Mouse (Mus musculus): ENCODE results near the gene Cadm1.

Gene Cadm1

DNA sequence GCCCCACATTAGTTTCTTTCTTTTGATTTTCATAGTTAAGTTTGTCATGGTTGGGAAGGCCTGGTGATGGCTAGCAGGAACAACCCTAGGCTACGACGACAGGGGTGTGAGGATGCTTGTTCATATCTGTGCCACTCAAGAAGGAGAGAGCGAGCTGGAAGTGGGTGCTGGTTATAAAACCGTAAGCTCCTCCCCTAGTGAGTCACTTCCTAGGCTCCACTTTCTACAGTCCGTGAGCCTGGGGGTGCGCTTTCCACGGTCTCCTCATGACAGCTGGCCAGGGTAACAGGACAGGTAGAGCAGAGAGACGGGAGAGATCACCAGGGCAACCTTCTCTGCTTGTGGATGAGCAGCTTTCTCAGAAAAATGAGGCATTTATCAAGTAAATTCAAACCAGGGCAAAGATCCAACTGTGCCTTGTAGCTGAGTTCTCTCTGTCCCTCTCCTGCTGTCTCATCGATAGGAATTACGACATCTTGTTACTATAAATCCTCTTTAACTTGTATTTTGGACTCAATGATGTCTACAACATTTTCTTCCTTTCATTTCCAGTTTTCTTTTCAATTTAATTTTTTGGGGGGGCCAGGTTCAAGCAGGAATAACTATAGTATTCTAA is 23.1 kb downstream of the Cadm1 start:
- DNase-seq (ENCODE audit: low read depth) = no peak

DNA sequence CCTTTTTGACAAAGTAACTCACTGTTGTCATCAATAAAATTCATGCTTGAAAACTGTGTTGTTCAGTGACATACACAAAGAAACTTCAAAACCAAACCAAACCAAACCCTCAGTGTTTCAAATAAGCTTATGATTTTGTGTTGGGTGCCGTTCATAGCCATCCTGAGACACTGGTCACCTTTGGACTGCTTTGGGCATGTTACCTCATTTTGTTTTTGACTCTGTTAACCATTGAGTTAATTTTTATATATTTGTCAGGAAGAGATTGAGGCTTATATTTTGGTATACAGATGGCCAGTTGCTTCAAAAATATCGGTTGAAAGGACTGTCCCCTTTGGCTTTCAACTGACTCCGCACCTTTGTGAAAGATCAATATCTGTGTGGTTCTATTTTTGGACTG is 30.8 kb downstream of the Cadm1 start:
- DNase-seq (ENCODE audit: low read depth) = no peak

DNA sequence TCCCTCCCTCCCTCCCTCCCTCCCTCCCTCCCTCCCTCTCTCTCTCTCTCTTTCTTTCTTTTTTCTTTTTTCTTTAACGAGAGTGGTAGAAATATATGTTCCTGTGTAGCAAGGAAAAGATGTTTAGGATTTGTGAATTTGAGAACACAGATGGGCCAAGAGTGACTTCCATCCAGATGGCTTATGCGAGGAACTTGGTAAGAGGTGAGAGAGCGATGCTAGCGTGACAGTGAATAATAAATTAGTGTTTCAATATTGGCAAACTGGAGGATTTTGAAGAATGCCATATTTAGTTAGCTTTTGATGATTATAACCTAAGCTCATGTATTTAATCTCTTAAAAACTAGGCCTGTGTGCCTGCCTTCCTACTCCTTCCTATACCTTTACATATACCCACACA is 31.6 kb downstream of the Cadm1 start:
- no peak for DNase-seq (ENCODE audit: low read depth)

DNA sequence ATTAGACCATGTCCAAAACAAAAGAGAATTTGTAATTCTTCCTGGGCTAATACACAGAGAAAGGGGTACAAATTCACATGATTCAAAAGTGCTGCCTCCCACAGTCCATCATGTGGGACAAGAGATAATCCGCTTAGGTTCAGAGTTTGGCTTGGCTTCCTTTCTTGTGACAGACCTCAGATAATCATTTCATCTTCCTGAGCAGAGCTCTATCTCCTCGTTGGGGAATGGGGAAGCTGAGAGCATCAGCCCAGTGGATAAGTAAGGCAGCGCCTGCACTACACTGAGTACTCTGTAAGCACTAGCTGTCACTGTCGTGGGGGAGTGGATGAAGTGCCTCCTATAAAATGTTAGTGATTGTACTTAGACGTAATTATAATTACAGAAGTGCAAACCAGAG is 35.1 kb downstream of the Cadm1 start:
- DNase-seq (ENCODE audit: low read depth) = no peak

DNA sequence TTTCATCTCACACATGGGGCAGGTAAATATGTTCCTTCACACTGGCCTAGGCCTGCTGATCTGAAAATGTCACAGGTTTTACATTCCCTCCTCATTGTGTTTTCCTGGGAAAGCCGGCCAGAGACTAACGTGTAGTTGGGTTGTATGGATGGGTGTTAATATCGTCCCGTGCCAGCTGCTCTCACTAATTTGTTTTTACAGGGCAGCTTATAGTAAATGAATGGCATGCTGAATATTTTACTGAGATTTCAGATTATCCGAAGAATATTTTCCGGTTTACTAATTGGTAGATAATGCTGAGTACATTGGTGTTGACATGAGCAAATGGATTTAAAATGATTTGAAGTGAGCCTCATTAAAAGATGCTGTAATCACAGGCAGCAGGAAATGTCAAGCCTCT is 37.9 kb downstream of the Cadm1 start:
- DNase-seq (ENCODE audit: low read depth) = no peak

DNA sequence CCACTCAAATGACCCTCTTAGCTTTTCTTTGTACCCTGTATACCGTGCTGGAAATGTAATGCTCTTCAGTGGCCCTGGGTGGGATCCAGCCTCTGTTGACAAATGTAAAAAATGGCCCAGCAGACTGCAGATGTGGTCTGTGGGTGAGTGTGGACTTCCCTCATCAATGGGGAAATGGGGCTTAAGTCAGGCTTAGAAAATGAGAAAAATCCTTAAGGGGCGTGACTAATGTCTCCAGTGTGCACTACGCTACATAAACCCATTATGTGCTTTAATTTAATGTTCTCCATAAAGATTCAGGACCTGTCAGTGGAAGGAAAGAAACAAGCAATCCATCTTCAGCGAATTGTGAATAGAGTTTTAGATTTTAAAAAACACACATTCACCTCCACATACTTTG is 40.2 kb downstream of the Cadm1 start:
- no peak for DNase-seq (ENCODE audit: low read depth)

DNA sequence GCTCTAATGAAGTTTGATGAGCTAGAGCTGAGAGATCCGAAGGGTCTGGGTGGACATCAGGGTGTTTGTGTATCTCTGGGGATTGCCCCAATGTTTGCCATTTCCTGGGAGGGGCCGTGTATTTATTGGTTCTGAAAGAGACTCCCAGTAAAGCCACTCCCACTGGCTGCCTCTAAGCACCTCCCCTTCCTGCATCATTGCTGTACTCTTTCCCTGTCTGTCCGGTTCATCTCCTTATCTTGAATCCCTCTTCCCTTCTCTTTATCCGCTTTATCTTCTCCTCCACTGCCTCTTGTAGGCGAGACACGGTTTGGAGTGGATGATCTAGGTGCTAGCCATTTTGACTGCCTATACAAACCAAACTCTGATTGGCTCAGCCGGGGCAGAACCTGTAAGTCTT is 41.5 kb downstream of the Cadm1 start:
- no peak for DNase-seq (ENCODE audit: low read depth)

DNA sequence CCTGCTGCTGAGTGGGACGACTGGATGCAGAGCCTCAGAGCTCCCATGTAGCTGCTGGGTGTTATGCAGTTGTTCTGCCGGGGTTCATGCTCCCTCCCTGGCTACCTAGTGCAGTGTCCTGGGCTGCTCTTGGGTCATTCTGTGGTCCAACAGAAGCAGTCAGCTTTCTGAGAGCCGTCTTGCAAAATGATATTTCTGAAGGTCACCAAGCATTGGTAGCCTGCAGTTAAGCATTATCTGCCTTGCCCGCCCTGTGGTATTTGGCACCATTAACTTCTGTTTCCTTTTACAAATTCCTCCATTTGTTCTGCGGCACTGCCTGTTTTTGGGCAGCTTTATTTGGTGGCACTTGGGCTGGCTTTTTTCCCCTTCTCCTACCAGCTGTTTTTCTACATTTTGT is 42.2 kb downstream of the Cadm1 start:
- no peak for DNase-seq (ENCODE audit: low read depth)

DNA sequence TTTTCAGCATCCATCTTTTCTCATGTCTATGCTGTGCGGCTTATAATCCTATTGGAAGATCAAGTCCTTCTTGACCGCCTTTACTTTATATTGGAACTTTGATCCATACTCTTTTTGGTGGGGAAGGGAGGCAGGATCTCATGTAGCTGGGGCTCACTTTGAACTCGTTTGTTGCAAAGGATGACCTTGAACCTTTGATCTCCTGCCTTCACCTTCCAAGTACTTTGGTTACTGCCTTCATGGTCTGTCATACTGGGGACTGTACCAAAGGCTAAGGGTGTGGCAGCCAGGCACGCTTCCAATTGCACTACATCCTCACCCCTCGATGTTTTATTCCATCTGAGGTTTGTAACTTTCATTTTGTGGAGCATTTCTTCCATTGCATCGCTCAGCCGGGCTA is 43.5 kb downstream of the Cadm1 start:
- DNase-seq (ENCODE audit: low read depth) = no peak

DNA sequence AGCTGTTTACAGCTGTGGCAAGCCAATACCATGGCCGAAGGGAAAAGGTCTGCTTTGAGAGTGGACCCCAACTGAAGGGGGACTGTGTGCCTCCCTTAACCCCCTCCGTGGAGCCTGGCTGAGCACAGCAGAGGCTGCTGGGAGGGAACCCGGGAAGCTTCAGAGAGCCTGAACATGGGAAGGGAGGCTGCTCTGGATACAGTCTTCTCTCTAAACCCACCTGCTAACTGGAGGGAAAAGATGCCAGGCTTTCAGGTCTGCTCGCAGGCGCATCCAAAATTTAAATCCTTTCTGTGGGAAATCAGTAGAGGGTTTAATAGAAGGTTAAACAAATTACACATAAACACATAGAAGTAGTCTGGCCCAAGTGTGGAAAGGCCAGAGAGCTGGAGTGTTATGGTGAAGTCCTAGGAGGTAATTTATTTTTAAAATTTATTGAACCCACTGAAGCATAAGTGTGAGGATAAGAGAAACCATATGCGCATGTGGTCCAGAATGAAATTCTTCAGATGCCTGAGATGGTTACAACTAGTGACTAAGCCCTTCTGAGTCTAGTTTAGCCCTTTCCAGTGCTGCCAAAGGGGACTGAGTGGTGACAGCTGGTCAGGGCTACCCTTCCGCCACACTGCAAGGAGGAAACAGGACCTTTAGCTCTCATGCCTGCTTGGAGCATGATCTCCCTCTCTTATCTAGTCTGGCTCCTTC is 44.9 kb downstream of the Cadm1 start:
- DNase-seq (ENCODE audit: low read depth) = no peak

DNA sequence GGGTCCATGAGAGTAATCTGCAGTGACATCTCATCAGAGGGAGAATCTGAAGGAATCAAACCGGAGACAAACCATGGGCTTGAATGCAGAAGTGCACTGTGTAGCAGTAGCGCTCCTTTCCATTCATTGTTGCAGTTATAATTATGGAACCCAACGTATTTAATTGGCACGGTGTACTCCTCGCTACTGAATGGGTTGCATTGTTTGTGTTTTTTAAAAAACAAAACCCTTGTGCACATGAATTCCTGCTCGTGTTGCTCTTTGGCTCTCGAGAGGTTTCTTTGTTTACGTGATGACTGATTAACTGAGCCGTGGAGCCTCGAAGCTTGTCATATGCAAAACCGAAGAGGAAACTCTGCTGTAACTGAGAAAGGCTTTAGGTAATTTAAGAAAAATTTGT is 45.8 kb downstream of the Cadm1 start:
- no peak for DNase-seq (ENCODE audit: low read depth)

DNA sequence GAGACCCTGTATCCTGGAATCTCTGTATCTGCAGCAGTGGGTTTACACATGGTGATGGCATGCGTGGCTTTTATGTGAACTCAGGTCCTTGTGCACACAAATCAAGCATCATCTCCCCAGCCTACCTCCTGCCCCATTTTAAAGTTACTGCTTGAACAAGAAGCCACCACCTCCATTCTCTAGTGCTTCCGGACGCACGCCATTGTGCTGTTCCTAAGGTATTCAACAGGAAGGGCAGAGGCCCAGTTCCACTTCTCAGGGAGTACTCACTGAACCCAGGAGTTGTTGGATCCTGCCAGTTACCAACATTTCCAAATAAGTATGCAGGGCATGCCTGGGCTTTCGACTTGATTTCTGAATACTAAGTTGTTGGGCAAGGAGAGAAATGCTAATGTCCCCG is 49.5 kb downstream of the Cadm1 start:
- DNase-seq (ENCODE audit: low read depth) = no peak

DNA sequence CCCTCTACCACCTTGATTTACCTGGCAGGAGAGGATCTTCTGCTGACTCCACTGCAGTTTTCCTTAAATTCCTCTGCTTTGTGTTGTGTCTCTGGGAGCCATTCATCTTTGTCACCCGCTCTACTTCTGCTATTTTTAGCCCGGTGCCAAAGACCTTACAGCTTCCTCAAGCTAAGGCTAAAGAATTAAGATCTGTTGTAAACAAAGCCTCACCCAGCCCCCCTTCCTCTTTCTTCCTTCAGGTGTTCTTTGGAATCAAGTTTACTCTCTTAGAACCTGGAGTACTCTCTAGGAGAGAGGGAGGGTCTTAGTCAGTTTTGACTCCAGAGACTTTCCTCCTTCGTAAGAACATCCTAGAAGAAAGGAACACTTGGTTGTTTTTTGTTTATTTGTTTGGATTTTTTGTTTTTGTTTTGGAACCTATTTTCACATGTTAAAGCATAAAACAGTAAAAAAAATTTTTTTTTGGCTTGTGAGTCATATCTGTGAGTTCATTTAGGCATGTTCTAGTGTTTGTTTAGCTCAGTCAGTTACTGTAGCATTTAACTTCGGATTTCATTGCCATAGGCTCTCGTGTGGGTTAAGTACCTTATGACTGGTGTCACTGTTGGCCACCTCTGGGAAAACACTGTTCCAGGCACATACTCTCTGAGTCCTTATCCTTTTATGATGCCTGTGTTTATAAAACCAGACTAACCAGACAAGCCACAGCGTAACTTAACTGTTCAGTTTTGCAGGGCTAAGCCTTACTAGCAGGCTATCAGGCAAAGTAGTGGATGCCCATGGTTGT is 51.8 kb downstream of the Cadm1 start:
- DNase-seq (ENCODE audit: low read depth) = no peak

DNA sequence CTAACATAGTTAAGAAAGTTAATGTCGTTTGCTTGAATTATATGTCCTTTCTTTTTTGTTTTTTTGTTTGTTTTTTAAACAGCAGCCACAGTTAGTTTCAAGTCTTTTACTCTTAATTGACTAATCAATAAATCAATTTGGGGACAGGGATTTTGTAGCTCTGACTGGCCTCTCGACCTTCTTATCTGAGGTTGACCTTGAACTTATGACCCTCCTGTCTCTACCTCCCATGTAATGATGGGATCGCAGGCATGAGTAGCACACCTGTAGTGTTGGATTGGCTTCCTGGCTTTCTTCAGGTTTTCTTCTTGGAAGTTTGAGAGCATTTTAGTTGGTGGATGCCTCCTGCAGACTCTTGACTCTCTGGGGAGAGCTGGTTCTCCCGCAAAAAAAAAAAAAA is 53.3 kb downstream of the Cadm1 start:
- no peak for DNase-seq (ENCODE audit: low read depth)

DNA sequence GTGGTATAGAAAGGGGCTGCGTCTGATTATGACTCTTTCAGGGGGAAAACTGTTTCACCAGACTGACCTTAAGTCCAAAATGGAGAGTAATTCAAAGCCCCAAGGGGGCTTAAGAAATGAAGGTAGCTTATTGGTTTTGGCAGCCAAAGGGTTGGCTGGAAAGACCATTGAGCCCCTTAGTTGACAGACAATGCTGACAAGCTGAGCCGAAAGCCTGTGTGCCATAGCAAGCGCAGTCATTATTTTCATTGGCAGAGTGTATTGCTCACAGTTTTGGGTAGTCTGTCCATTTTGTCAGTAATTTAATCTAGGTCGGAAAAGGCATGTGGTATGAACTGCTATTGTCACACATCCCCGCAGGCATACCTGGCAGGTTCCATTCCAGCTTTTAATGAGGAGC is 56.2 kb downstream of the Cadm1 start:
- no peak for DNase-seq (ENCODE audit: low read depth)

DNA sequence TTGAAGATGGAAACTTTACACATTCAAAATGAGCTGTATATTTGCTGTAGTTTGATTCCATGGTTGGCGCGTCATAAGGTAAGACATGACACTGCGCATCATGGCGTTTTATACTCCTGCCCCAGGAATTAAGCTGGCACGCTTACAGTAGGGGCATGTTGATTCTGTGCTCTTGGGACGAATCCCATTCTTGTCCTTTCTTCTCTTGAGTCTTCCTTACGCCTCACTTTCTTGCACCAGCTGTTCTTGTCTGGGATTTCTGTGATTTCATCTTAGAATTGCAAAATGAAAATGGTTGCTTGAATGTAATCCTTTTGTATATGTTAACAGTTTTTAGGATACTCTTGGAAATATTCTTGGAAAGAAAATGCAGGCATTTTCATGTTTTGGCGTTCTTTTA is 56.9 kb downstream of the Cadm1 start:
- no peak for DNase-seq (ENCODE audit: low read depth)

DNA sequence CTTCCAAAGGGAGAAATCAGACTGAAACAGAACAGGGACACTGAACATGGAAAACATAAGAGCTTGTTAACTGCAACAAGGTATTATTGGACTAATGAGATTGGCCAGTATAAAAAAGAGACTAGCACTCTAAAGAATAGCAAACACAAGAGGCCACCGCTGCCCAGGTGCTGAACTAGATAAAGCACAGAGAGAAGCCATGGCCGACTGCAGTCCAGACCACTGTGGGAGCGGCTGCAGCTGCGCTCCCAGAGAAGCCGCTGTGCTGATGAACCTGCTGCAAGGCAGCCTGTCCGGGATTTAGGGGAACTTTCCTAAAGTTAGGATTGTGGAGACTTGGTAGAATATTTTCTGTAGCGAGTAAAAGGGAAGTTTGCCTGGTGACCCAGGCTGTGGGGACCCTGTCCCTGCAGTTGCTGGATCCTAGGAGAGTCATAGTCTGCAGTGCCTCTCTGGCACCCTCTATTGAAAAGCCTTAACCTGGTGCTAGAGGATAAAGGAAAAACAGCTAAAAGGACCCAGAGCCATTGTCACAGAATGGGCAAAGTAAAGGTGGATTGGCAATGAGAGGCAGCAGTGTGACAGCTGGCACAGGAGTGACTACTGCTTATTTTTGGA is 57.7 kb downstream of the Cadm1 start:
- peak; percentile 5 for DNase-seq (ENCODE audit: low read depth)

DNA sequence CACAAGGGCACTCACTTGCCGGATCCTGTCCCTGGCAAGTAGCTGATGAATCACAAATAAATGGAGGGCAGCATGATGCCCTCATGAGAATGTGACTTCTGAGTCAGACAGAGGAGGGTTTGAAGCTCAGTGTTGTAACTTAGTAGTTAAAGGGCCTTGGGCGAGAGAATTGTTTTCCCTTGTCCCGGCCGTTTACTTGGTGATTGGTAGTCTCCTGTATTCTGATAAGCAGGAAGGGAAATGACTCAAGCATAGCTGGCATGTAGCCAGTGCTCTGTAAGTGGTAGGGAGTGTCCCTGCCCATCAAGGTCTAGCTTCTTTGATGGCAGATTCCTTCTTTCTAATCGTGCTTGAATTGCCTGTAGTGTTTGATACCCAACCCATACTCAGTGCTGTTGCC is 59.9 kb downstream of the Cadm1 start:
- no peak for DNase-seq (ENCODE audit: low read depth)

DNA sequence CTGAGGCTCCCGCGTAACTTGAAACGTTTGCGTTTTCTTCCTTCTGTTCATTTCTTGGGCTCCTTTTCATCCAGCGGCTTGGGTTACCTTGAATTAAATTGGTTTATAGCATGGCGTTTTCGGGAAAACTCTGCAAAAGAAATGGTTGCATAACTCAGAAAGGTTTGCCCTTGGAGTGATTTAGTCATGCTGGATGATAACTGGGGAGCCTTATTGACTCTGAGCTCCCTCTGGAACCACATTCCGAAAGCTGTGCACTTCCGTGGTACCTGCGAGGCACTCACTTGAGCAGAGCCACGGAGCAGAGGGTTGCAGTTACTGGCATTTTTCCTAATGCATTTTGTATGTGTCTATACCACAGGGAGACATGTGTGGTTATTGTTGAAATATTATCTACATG is 71.6 kb downstream of the Cadm1 start:
- DNase-seq (ENCODE audit: low read depth) = no peak

DNA sequence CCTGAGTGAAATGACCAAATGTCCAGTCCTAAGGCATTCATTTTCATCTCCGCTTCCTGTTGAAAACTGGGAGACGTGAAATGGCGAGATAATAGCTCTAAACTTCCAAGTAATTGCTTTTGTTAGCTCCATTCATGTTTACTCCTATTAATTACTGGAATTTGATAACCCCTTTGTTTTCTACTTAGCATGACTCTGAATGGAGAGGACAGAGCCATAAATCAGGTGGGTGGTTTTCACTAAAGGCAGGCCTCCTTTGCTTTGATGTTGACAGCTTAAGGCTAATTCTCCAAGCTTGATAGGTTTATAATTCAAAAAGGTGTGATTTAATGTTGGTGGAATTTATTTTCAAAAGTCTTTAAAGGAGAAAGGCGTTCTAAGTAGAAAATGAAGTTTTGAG is 74.0 kb downstream of the Cadm1 start:
- no peak for DNase-seq (ENCODE audit: low read depth)

DNA sequence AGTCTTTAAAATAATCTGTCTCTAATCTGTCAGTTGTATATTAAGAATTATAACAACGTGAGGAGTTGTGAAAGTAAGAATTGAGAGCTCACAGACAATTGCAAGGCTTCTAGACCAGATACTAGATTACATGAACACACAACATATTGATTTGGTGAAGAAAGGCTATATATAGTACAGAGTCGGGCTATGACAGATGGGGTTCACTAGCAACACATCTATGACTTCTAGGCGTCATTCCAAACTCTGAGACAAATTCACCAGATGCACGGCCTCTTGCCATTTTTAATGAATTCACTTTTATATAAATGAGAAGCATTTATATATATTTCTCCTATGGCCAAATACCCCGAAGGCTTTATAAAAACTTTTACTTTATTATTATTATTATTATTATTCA is 75.7 kb downstream of the Cadm1 start:
- DNase-seq (ENCODE audit: low read depth) = no peak

DNA sequence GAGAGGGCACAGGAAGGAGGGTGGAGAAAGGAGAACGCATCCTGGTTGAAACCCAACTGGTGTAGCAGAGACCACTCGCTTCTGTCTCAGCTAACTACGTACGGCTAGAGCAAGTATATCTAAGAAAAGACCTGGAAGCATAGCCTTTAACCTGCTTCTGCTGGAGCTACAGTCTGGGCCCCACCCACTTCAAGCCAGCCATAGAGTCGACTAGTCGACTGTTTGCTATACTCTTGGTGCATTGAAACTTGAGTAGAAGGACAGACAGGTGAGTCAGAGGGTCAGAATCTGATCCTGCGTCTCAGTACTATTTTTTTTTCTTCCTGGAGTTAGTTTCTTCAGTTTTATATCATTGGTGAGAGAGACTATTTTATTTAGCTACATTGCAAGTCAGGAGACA is 78.5 kb downstream of the Cadm1 start:
- DNase-seq (ENCODE audit: low read depth) = no peak

DNA sequence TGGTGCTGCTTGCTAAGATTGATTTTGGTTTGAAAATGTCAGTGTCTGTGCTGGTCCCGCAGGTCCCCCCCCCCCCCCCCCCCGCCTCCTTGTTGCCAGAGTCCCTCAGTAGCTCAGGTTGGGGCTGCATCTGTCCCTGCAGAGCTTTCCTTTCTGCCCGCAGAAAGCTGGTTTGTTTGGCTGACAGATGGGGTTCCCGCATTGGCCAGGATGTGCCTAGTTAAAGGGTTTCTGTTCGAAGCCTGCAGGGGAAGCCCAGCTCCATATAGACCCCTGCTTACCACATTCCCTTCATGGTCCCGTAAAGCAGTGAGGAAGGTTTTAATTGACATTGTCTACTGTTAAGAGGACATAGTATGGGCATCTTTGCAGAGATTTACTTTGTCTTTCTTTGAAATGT is 78.9 kb downstream of the Cadm1 start:
- no peak for DNase-seq (ENCODE audit: low read depth)
